1 mouse cellular context compared by ENCODE assay signal in the genomic region with DNA sequence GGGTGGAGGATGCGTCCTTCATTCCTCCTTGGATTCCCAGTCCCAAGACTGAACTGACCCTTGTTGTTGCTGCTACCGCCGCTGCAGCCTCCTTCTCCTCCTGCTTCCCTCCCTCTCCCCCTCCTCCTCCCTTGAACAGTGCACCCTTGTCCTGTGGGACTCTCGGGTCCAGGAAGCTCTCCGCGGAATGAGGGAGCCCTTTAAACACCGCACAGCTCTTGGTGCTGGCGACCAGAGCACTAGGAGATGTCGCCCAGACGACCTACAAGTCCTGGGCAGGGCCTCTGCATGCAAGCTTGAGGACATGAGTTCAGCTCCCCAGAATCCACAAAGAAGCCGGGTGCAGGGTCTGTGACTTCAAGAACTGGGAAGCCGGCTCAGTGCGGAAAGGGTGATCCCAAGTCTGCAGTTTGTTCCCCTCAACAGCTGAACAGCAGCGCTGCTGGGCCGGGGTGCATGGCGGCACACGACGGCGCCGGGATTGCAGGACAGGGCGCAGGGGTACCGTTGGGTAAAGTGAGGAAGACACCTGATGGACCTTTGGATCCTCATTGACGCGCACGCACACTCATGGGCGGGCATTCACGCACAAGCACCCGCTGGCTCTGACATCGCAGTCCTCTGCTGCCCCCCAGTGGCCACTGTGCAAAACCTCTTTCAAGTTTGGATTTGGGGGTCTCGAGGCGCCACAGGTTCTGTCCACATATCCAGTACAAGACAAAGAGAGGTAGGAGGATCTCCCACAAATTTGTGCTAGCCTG.
A peak's percentile ranks its signal among the peaks of the same experiment; 100 is the strongest.
TF ChIP-seq lines count a peak whose summit lies in the region.

No protein-coding gene starts in this region.

TF ChIP-seq in CH12.LX, 34 proteins besides CTCF, POLR2A, EP300 and RAD21 (continued from another document):
- TF ChIP-seq SIN3A (IDR thresholded peaks at IDR 0.05; ENCODE audit: low read length) (0 out of 2 replicates have a peak, but pooled peaks have one; percentile 10), MAX (IDR thresholded peaks at IDR 0.05; ENCODE audit: low read length) (peak; percentile 29; the same call in 1 of the 2 replicates), IRF4 (IDR thresholded peaks at IDR 0.05; ENCODE audit: low read depth, low read length) (no peak), USF1 (IDR thresholded peaks at IDR 0.05; ENCODE audit: low read depth, low read length) (no peak), UBTF (IDR thresholded peaks at IDR 0.05; ENCODE audit: low read depth, low read length) (no peak), PAX5 (IDR thresholded peaks at IDR 0.05; ENCODE audit: low read length) (no peak), HCFC1 (IDR thresholded peaks at IDR 0.05; ENCODE audit: low read depth, low read length) (no peak), JUND (conservative IDR thresholded peaks at IDR 0.05; ENCODE audit: low read depth, low read length) (no peak), ZC3H11A (IDR thresholded peaks at IDR 0.05; ENCODE audit: low read depth, low read length) (no peak; the same call in 1 of the 2 replicates), CHD2 (IDR thresholded peaks at IDR 0.05; ENCODE audit: low read length) (no peak), E2F4 (IDR thresholded peaks at IDR 0.05; ENCODE audit: insufficient replicate concordance, low read depth, low read length) (no peak), ZMIZ1 (IDR thresholded peaks at IDR 0.05; ENCODE audit: low read depth, low read length) (no peak), NELFE (IDR thresholded peaks at IDR 0.05; ENCODE audit: low read depth, low read length) (peak; percentile 39; the same call in 1 of the 2 replicates), NRF1 (IDR thresholded peaks at IDR 0.05; ENCODE audit: low read depth, low read length) (peak; percentile 71), USF2 (conservative IDR thresholded peaks at IDR 0.05; ENCODE audit: low read depth, low read length) (no peak), CHD1 (IDR thresholded peaks at IDR 0.05; ENCODE audit: low read depth, low read length) (no peak), MAZ (IDR thresholded peaks at IDR 0.05; ENCODE audit: low read depth, low read length) (no peak), ETS1 (conservative IDR thresholded peaks at IDR 0.05; ENCODE audit: low read depth, low read length) (no peak), TBP (conservative IDR thresholded peaks at IDR 0.05; ENCODE audit: low read depth, low read length) (no peak), BHLHE40 (IDR thresholded peaks at IDR 0.05; ENCODE audit: low read depth, low read length) (peak; percentile 50; the same call in 1 of the 2 replicates), GABPA (IDR thresholded peaks at IDR 0.05; ENCODE audit: insufficient replicate concordance, low read depth, low read length) (no peak), JUN (IDR thresholded peaks at IDR 0.05; ENCODE audit: insufficient read depth, low read depth, low read length) (no peak), POLR2AphosphoS2 (IDR thresholded peaks at IDR 0.05; ENCODE audit: low read depth, low read length) (no peak), MEF2A (IDR thresholded peaks at IDR 0.05; ENCODE audit: borderline replicate concordance, low read depth, low read length) (peak; percentile 25; the same call in 1 of the 2 replicates), ELF1 (IDR thresholded peaks at IDR 0.05; ENCODE audit: low read depth, low read length) (0 out of 2 replicates have a peak, but pooled peaks have one; percentile 19), SMC3 (IDR thresholded peaks at IDR 0.05; ENCODE audit: low read depth, low read length) (peak; percentile 76), KAT2A (IDR thresholded peaks at IDR 0.05; ENCODE audit: insufficient replicate concordance, low read length) (no peak), ZNF384 (IDR thresholded peaks at IDR 0.05; ENCODE audit: low read depth, low read length) (no peak), ZKSCAN1 (IDR thresholded peaks at IDR 0.05; ENCODE audit: borderline replicate concordance, low read depth, low read length) (no peak), MYC (IDR thresholded peaks at IDR 0.05; ENCODE audit: low read depth, low read length) (no peak), MAFK (IDR thresholded peaks at IDR 0.05; ENCODE audit: insufficient replicate concordance, low read length) (no peak), MXI1 (IDR thresholded peaks at IDR 0.05; ENCODE audit: low read depth, low read length) (peak; percentile 42), TCF12 (IDR thresholded peaks at IDR 0.05; ENCODE audit: low read depth, low read length) (0 out of 2 replicates have a peak, but pooled peaks have one; percentile 28)
